Mouse (Mus musculus) stomach, postnatal 0 days (tissue): ENCODE results near the gene Baz1a.

ENCODE experiments used
- CTCF ChIP-seq: IDR thresholded peaks from 2 replicates; pipeline ENCODE4 v1.5.1; 2016; ENCODE audit warnings: antibody characterized with exemption, low read depth, mild to moderate bottlenecking, moderate library complexity
- EP300 ChIP-seq: optimal IDR thresholded peaks from 2 replicates; pipeline ENCODE3; 2016; ENCODE audit warnings: antibody characterized with exemption

DNA sequence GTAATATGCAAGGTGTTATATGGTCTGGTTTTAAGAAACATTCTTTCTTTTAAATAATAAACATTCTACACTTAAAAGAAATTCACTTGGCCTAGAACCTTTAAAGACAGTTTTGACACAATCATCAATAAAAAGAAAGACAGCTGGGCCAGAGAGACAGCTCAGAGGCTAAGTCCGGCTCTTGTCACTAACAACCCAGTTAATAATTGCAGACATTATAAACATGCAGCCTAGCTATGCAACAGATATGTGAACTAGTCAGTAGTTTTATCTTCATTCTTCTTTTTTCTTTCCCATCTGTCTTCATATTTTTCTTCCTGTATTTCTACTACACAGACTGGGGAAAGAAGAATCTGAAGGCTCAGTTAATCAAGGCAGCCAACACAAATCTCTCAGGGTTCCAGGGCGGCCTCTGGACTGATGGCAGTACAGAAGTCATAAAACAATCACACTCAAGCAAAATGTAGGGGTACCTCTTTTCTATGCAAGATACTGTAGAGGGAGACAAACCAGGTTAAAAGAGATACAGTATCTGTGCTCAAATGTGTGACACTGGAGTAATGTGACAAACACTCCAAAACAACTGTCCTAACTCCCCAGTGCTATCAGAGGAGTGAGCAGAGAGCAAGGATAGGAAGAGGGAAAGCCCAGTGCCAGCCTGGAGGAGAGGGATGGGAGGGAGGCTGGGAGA, 40.5 kb upstream of the Baz1a start:
- TF ChIP-seq CTCF (no peak), EP300 (no peak)
